Mouse (Mus musculus): ENCODE data around the gene Calr4. TPM values are rescaled to one million over a fixed set of nuclear protein-coding genes. Genes with fewer than 3 reads are reported as not detected.

The Calr4 gene
- total RNA-seq (2014; fragmentation: Nextera tagmentation) (not detected in 2 replicates), total RNA-seq (2017) (not detected in 2 replicates), polyA plus RNA-seq (2012) (0.09 TPM in 2 replicates)

GRCm38 (mm10) chr4:109234185-109234584 is at the start of gene Calr4:
TSS of gene Calr4 (plus strand) at chr4:109234485.
- no peak for ATAC-seq (ENCODE audit: extremely low read depth, insufficient number of reproducible peaks, low FRiP score, poor library complexity, severe bottlenecking)
- no peak for DNase-seq (ENCODE audit: low spot score)
- Histone ChIP-seq H3K36me3 (replicated peaks) (no peaks in the 10 kb centered on the region), H3K4me1 (ENCODE audit: insufficient read depth, low read depth, low read length) (peaks cover 4% of the 10 kb centered on the region), H3K27me3 (ENCODE audit: insufficient read depth, low read length) (peaks cover 19% of the 10 kb centered on the region; the same call in 1 of the 2 replicates), H3K4me3 (ENCODE audit: low read depth, low read length) (no peak within 1 kb of the TSS), H3K9me3 (replicated peaks) (no peaks in the 10 kb centered on the region)
- no peak for TF ChIP-seq CTCF (IDR thresholded peaks at IDR 0.05; ENCODE audit: low read depth, low read length)
- TF ChIP-seq TAL1 (conservative IDR thresholded peaks at IDR 0.05; ENCODE audit: low read depth, low read length), result no peak
- no peak for TF ChIP-seq GATA2 (IDR thresholded peaks at IDR 0.05; ENCODE audit: borderline replicate concordance, low read depth, low read length)
- no peak for TF ChIP-seq GATA1 (IDR thresholded peaks at IDR 0.05; ENCODE audit: borderline replicate concordance, low read length)
- no peak for TF ChIP-seq POLR2AphosphoS5 (IDR thresholded peaks at IDR 0.05; ENCODE audit: insufficient replicate concordance, low read depth, low read length)

- H3K4me3 ChIP-seq (ENCODE audit: low read depth, low read length), result no peak overlapping the region
- DNase-seq (ENCODE audit: low spot score) (no peak), ATAC-seq (ENCODE audit: extremely low read depth, insufficient number of reproducible peaks, low FRiP score, poor library complexity, severe bottlenecking) (no peak)
- H3K4me1 ChIP-seq (ENCODE audit: insufficient read depth, low read depth, low read length), result no peaks in the 10 kb centered on the region
- TF ChIP-seq POLR2AphosphoS5 (IDR thresholded peaks at IDR 0.05; ENCODE audit: insufficient replicate concordance, low read depth, low read length) (no peak), GATA2 (IDR thresholded peaks at IDR 0.05; ENCODE audit: borderline replicate concordance, low read depth, low read length) (no peak), CTCF (IDR thresholded peaks at IDR 0.05; ENCODE audit: low read depth, low read length) (no peak), TAL1 (conservative IDR thresholded peaks at IDR 0.05; ENCODE audit: low read depth, low read length) (no peak), GATA1 (IDR thresholded peaks at IDR 0.05; ENCODE audit: borderline replicate concordance, low read length) (no peak)
- no peaks in the 10 kb centered on the region for H3K27me3 ChIP-seq (ENCODE audit: insufficient read depth, low read length)
- H3K9me3 ChIP-seq (replicated peaks), result no peaks in the 10 kb centered on the region
- H3K36me3 ChIP-seq (replicated peaks), result no peaks in the 10 kb centered on the region
Observed at GRCm38 (mm10) chr4:109185616-109186405, 48.5 kb upstream of the Calr4 start.

- H3K4me1 ChIP-seq (ENCODE audit: insufficient read depth, low read depth, low read length), result no peaks in the 10 kb centered on the region; the same call in 1 of the 2 replicates
- H3K9me3 ChIP-seq (replicated peaks), result no peaks in the 10 kb centered on the region
- DNase-seq (ENCODE audit: low spot score) (no peak), ATAC-seq (ENCODE audit: extremely low read depth, insufficient number of reproducible peaks, low FRiP score, poor library complexity, severe bottlenecking) (no peak)
- no peak overlapping the region for H3K4me3 ChIP-seq (ENCODE audit: low read depth, low read length)
- peaks cover under 1% of the 10 kb centered on the region for H3K36me3 ChIP-seq (replicated peaks)
- H3K27me3 ChIP-seq (ENCODE audit: insufficient read depth, low read length), result no peaks in the 10 kb centered on the region
- no peak for TF ChIP-seq GATA1 (IDR thresholded peaks at IDR 0.05; ENCODE audit: borderline replicate concordance, low read length)
- TF ChIP-seq CTCF (IDR thresholded peaks at IDR 0.05; ENCODE audit: low read depth, low read length), result no peak
- TF ChIP-seq TAL1 (conservative IDR thresholded peaks at IDR 0.05; ENCODE audit: low read depth, low read length), result no peak
- no peak for TF ChIP-seq GATA2 (IDR thresholded peaks at IDR 0.05; ENCODE audit: borderline replicate concordance, low read depth, low read length)
- no peak for TF ChIP-seq POLR2AphosphoS5 (IDR thresholded peaks at IDR 0.05; ENCODE audit: insufficient replicate concordance, low read depth, low read length)
Observed at GRCm38 (mm10) chr4:109191598-109191997, 42.7 kb upstream of the Calr4 start.

GRCm38 (mm10) chr4:109193886-109194285 is 40.4 kb upstream of the Calr4 start:
- Histone ChIP-seq H3K27me3 (ENCODE audit: insufficient read depth, low read length) (no peaks in the 10 kb centered on the region), H3K36me3 (replicated peaks) (peaks cover 6% of the 10 kb centered on the region), H3K9me3 (replicated peaks) (no peaks in the 10 kb centered on the region), H3K4me1 (ENCODE audit: insufficient read depth, low read depth, low read length) (no peaks in the 10 kb centered on the region; the same call in 1 of the 2 replicates), H3K4me3 (ENCODE audit: low read depth, low read length) (no peak overlapping the region)
- no peak for TF ChIP-seq POLR2AphosphoS5 (IDR thresholded peaks at IDR 0.05; ENCODE audit: insufficient replicate concordance, low read depth, low read length)
- DNase-seq (ENCODE audit: low spot score) (no peak), ATAC-seq (ENCODE audit: extremely low read depth, insufficient number of reproducible peaks, low FRiP score, poor library complexity, severe bottlenecking) (no peak)

- H3K9me3 ChIP-seq (replicated peaks), result no peaks in the 10 kb centered on the region
- no peak for ATAC-seq (ENCODE audit: extremely low read depth, insufficient number of reproducible peaks, low FRiP score, poor library complexity, severe bottlenecking)
- TF ChIP-seq POLR2AphosphoS5 (IDR thresholded peaks at IDR 0.05; ENCODE audit: insufficient replicate concordance, low read depth, low read length) (no peak), GATA2 (IDR thresholded peaks at IDR 0.05; ENCODE audit: borderline replicate concordance, low read depth, low read length) (no peak), GATA1 (IDR thresholded peaks at IDR 0.05; ENCODE audit: borderline replicate concordance, low read length) (no peak), CTCF (IDR thresholded peaks at IDR 0.05; ENCODE audit: low read depth, low read length) (no peak), TAL1 (conservative IDR thresholded peaks at IDR 0.05; ENCODE audit: low read depth, low read length) (no peak)
Observed at GRCm38 (mm10) chr4:109195900-109196629, 38.2 kb upstream of the Calr4 start.

GRCm38 (mm10) chr4:109199069-109199468 is 35.2 kb upstream of the Calr4 start:
- TF ChIP-seq POLR2AphosphoS5 (IDR thresholded peaks at IDR 0.05; ENCODE audit: insufficient replicate concordance, low read depth, low read length) (no peak), TAL1 (conservative IDR thresholded peaks at IDR 0.05; ENCODE audit: low read depth, low read length) (no peak), GATA2 (IDR thresholded peaks at IDR 0.05; ENCODE audit: borderline replicate concordance, low read depth, low read length) (no peak), GATA1 (IDR thresholded peaks at IDR 0.05; ENCODE audit: borderline replicate concordance, low read length) (no peak), CTCF (IDR thresholded peaks at IDR 0.05; ENCODE audit: low read depth, low read length) (no peak)
- DNase-seq (ENCODE audit: low spot score) (no peak), ATAC-seq (ENCODE audit: extremely low read depth, insufficient number of reproducible peaks, low FRiP score, poor library complexity, severe bottlenecking) (no peak)
- no peaks in the 10 kb centered on the region for H3K9me3 ChIP-seq (replicated peaks)
- peaks cover 10% of the 10 kb centered on the region for H3K36me3 ChIP-seq (replicated peaks)
- H3K4me3 ChIP-seq (ENCODE audit: low read depth, low read length), result no peak overlapping the region
- H3K4me1 ChIP-seq (ENCODE audit: insufficient read depth, low read depth, low read length), result peaks cover 13% of the 10 kb centered on the region
- no peaks in the 10 kb centered on the region for H3K27me3 ChIP-seq (ENCODE audit: insufficient read depth, low read length)

More at GRCm38 (mm10) chr4:109195900-109196629, 38.2 kb upstream of the Calr4 start:
- Histone ChIP-seq H3K4me3 (ENCODE audit: low read depth, low read length) (no peak overlapping the region), H3K36me3 (replicated peaks) (peaks cover 10% of the 10 kb centered on the region), H3K4me1 (ENCODE audit: insufficient read depth, low read depth, low read length) (peaks cover 4% of the 10 kb centered on the region), H3K27me3 (ENCODE audit: insufficient read depth, low read length) (no peaks in the 10 kb centered on the region)
- no peak for DNase-seq (ENCODE audit: low spot score)
